Mouse (Mus musculus) T-helper 1 cell (primary cell): ENCODE results near the gene Igsf8.

Experiments used
- in situ Hi-C: fragments of 300-600 bp; cut with MboI, MseI; formaldehyde crosslinking; loops from one replicate; pipeline ENCODE4 v1.15.1; 2025; ENCODE audit warnings: high pct_unique_total_duplicates

Igsf8 gene

DNA sequence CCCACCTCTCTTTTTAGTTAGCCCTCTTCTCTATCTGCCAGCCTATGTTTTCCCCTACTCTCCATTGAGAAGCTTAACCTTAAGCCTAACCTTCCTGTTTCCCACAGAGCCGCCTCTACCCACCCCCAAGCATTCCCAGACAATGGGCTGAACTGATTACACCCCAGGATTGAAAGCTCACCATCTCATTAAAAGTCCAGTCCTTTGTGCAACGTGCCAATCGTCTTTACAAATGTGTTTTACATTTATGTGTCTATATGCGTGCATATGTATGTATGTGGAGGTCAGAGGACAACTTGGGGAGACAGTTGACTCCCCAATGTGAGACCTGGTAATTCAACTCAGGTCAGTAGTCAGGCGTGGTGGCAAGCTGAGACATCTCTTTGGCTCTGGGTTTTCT, 61.9 kb downstream of the Igsf8 start:
- in situ Hi-C loops: no loop called here

DNA sequence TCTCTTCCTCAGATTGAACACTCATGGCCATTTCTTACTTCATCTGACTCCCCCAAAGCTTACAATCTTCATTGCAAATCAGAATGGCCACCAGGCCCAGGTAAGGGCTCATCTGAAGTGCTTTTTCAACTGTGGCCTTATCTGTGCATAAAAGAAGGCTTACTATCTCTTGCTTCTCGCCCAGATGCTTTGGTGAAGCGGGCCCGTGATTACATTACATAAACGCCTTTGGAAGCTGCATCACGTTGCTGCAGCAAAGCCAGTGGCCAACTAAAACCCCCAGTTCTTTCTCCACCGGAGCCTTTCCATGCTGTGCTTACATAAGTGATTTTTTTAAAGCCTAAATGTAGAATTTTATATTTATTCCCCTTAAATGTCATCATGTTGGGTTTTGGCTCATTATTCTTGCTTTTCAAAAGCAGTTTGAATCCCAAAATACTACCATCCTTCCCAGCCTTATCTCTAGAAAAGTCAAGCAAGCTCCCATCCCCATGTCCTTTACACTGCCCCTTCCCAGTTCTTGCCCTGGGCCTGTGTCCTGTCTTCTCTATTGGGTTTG, 62.4 kb downstream of the Igsf8 start:
- in situ Hi-C loops: no loop called here

DNA sequence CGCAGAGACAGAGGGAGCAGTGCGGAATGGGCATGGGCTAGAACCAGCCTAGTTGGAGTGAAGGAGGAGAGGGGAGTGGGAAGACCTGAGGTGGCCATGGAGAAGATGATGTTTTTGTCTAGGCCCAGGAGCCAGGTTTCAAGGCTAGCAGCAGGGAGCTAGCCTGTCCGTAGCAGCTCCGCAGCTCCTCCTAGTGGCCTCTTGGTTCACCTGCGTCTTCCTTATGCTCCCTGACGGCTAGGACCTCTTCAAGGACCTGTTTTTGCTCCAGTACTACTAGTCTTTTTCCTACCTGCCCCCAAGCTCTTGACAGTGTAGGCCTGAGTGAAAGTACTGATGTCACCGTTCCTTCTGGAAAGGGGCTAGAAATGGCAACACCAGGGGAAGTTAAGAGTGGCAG, 63.3 kb downstream of the Igsf8 start:
- in situ Hi-C loops: no loop called here

DNA sequence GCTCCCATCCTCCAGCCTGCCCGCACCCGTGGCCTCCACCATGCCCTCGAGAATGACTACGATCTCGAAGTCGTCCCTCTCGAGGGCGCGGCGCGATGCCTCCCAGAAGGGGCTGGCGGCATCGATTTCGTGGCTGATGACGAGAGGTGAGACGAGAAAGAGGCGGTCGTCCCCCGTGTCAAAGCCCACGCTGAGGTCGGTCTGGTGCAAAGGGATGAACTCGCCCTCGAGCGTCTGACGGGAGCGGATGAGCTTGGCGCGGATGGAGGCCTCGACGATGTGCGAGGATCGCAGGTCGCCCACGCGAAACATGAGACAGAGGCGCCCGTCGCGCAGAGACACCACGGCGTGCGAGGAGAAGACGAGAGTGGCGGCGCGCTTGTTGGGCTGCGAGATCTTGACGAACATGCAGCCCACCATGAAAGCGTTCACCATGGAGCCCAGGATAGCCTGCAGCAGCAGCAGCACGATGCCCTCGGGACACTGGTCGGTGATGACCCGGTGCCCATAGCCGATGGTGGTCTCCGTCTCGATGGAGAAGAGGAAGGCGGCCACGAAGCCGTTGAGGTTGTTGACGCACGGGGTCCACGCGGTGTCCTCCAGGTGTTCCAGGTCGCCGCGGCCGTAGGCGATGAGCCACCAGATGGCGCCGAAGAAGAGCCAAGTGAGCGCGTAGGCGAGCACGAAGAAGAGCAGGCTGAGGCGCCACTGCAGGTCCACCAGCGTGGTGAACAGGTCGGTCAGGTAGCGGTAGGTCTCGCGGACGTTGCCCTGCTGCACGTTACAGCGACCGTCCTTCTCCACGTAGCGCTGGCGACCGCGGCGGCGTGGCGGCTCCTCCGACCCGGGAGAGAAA, 64.5 kb downstream of the Igsf8 start:
- in situ Hi-C loops: no loop called here

DNA sequence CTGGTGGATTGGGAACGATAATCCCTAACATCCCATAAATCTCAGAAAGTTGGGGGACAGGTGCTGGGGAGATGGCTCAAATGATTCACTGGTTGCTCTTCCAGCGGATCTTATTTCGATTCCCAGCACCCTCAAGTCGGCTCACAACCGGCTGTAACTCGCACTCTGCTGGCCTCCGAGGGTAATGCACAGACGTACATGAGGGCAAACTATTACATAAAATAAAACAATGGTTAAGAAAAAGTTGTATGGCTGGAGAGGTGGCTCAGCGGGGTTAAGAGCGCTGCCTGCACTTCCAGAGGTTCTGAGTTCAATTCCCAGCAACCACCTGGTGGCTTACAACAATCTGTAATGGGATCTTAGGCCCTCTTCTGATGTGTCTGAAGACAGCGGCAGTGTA, 65.2 kb downstream of the Igsf8 start:
- in situ Hi-C loops: no loop called here

DNA sequence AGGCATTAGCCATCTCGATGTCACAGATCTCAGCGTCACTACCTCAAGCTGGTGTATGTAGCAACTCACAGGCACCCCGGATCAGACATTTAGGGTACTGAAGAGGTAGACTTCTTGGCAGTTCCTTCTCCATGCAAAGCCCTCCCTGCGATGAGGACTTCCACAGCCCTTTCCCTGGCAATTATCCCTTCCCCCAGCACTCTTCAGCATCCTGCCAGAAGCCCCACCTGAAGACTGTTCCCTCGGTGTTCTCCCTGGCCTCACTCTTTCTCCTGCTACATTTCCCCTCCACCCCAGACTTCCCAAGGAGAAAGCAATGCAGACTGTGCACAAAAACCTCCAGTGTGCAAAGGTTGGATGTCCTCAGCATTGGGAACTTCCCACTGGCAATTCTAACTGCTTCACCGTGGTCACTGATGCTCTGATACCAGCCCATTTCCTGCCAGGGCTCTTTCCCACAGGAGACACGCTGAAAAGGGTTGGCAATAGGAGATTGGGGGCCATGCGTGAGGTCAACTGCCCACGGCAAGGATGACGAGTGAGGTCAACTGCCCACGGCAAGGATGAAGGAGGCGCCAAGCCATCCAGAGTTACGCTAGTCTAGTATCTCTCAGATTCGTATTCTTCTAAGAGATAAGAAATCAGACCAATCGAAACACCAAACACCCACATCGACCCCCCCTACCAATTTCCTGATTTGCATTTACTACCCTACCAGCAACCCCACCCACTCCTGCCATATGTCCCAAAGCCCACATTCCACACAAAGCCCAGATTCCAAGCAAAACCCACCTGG, 66.0 kb downstream of the Igsf8 start:
- in situ Hi-C loops: no loop called here

DNA sequence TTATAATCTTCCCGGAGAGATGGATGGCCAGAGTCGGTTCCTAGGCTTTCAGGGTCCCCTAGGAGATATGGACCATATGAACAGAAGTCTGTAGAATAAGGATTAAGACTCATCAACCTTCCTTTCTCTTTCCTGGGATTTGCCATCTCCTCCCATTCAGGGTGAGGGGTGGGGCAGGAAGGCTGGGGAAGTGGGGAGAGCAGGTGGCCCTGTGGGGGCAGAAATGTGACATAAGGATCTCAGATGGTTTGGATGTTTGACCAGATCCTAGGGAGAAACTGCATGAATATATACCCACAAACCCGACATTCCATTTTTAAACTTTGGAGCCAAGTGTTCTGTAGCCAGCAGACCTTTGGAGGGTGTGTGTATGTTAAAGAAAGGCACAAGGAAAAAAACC, 66.6 kb downstream of the Igsf8 start:
- in situ Hi-C loops: no loop called here

DNA sequence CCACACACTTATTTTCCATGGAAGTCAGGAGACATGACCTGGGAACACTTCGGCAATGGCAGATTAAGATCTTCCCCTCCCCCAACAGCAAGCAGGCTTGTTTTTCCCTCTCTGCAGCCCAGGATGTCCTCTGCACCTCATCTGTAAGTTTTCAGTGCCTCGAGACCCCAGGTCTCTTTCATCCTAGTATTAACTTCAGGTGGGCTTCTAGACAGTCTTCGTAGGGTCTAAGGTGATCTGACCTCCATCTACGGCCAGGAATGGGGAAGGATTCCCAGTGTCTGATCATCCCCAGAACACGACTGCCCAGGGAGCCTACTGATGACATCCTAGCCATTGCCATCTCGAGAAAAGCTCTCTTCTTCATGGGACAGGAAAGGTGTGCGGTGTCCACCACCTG, 67.0 kb downstream of the Igsf8 start:
- in situ Hi-C loops: no loop called here

DNA sequence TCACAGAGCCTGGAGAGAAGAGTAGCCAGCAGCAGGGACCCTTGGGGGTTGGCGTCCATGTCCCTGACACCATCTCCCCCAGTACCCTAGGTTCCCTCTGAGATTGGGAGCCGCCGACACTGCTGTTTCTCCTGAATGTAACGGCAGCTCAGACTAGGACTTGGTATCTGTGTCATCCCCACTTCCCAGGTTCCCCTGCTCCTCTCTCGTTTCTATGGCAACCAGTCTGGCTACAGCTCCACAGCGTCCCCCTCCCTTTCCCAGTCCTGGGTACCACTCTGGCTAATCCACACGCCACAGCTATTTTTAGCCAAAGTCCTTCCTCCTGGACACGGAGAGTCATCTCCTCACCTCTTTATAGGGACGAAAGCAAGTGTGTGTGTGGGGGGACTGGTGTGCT, 67.7 kb downstream of the Igsf8 start, which contains the start of gene Kcnj9:
Gene Kcnj9 (minus strand): TSS at position 188 of the 400 bp plus-strand sequence.
- in situ Hi-C loops: no loop called here

DNA sequence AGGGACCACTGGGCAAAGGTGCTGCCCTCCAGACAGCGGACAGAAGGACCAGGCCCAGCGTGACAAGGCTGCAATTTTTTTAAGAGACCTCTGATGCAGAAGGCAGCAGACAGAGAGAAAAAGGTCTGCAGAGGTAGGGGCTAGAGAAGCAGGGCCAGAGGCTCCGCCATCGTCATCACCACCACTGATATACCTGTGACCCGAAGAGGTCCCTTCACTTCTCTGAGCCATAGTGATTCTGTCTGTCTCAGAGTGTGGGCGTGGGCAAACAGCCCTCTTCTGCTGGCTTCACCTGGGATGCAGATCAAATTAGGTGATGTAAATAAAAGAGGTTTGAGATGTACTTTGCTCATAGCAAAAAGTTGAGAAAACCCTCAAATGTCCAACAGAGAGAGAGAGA, 68.2 kb downstream of the Igsf8 start:
- in situ Hi-C loops: no loop called here

DNA sequence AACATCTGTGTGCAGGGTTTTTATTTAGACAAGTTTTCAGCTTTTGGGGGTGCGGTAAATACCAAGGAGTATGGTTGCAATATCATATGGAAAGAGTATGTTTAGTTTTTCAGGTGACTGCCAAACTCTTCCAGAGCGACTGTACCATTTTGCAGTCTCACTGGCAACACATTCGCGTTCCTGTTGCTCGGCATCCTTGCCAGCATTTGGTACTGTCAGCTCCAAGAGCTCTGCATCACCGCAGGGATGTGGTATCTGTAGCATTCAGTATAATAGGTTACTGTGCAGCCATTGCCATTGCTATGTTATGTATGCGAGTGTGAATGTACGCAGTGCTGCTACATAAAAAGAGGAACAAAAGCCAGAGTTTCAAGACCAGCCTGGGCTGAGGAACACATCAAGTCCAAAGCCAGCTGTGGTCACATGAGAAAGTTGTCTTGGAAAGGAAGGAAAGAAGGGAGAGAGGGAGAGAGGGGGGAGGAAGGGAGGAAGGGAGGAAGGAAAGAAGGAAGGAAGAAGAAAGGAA, 70.0 kb downstream of the Igsf8 start:
- in situ Hi-C loops: no loop called here

DNA sequence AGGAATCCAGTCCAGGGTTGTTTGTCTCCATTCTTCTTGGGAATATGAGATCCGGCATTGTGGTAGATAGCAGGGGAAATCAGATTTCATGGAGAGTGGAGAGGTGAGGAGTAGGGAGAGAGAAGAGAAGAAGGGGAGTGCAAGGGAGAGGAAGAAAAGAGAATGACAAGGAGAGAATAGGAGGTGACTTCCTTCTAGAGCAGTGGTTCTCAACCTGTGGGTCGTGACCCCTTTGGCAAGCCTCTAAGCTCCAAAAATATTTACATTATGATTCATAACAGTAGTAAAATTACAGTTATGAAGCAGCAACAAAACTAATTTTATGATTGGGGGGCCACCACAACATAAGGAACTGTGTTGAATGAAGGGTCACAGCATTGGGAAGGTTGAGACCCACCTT, 71.5 kb downstream of the Igsf8 start:
- in situ Hi-C loops: no loop called here

DNA sequence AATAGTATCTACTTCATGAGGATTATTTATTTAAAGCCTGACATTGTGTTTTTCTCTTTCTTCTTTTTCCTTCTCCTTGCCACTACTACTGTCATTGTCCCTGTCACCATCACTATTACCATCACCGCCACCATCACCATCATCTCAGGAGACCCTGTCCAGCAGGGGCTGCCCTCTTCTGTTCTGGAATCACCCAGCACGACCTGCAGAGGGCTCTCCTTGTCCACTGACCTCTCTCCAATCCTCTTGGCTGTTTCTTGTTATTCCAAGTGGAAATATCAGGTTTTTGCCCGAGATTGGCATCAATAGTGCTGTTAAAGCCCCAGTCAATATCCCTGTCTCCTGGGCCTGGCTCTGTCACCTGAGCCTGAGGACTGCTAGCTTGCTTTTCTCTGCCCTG, 72.1 kb downstream of the Igsf8 start:
- in situ Hi-C loops: no loop called here

DNA sequence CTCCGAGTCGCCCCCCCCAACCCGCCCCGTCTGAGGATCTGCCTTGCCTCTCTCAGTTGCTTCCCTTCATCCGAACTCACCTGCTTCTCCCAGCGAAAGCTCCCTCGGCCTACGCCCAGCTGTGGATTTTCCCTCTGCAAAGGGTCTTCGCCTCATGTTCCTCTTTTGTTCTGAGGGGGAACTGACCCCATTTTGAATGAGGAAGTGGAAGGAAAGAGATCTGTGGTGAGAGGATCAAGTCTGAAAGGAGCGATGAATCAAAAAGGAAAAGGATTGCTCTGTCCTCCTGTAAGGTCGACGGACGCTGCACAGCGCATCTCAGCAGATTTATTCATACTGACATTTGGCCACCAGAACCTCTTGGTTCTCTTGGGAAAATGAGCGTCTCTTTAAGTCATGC, 74.4 kb downstream of the Igsf8 start:
- in situ Hi-C loops: no loop called here

DNA sequence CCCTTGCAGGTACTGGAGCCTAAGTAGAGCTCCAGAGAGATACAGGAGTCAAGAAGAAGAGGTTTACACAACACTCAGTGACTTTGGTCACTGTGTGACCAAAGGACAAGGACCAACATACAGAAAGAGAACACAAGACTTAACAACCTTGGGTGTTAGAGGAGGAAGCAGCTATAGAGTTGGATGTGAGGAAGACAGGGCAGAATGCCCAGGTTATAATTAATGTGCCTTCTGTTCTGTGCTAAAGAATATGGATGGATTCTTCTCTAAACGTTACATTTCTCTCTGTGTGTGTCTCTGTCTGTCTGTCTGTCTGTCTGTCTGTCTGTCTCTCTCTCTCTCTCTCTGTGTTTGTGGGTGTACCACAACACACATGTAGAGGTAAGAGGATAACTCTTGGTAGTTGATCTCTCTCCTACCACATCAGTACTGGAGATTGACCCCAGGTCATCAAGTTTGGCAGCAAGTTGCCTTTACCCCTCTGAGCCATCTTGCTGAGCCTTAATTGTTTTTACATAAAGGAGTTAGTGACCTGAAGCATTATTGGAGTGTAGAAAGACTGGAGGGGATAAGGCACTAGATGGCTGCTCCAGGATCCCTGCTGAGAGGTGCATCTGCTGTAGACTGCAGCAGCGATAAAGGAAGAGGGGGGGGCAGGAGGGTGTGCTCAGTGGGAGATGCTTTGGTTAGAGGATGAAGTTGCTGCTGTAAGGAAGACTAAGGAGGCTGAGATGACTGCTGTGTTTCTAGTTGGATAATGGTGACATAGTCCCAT, 76.2 kb downstream of the Igsf8 start:
- in situ Hi-C loops: no loop called here

DNA sequence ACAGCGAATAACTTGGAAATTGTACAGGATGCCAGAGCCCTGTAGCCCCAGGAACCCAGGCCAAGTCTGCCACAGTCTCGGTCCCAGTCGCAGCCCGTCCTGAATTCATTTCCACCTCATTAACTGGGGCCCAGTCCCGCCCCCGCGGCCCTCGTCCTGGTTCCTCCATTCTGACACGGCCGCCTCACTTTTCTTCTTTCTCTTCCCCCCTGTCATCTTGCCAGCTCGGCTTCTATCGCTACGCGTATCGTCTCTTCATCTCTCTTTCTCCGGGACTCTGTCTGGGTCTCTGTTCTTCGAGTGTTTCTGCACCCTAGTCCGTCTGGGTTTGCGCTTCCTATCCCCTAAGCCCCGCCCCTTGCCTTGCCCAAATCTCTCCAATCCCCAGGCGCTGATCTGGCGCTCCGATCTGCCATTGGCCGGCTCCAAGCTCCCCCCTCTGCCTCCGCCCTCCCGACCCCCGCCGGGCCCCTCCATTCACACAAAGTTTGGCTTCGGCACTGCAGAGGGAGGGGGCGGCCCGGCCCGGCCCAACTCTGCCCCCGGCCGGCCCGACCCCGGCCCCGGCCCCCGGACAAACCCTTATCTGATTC, 79.4 kb downstream of the Igsf8 start, which contains the start of gene Kcnj10:
Gene Kcnj10 (plus strand): TSS at position 482 of the 593 bp plus-strand sequence.
- in situ Hi-C loops: no loop called here

DNA sequence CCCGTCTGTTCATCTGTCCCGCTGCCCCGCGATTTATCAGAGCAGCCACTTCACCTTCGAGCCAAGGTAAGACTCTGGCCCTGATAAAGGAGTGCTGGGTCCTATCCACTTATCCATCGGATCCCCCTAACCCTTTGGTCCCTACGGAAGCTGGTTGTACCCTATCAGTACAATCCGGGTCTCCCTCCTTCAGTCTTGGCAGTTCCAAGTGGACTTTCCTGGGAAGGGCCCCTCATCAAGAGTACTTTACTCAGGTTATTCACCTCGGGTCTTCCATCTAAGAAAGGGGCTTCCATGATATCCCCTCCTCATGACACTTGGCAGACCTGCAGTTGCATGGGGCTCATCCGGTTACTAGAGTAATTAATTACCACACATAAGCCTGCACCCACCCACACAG, 79.9 kb downstream of the Igsf8 start:
- in situ Hi-C loops: no loop called here

DNA sequence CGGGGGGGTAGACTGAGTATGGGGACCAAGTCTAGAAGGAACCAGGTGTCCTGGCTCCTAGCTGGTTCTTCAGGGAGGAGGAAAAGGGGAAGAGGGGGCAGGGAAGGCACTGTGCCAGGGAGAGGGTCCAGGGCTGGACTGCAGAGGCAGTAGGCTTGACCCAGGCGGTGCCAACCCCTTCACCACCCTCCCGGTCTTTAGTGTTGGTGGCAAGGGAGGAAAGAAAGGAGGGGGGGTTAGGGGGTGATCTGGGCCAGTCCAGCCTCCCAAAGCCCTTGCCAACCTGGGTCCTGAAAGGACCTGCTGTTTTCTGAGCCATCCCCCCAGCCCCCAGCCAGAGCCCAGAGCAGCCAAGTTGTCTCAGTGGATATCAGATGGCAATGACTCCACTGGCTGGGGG, 81.3 kb downstream of the Igsf8 start:
- in situ Hi-C loops: no loop called here

DNA sequence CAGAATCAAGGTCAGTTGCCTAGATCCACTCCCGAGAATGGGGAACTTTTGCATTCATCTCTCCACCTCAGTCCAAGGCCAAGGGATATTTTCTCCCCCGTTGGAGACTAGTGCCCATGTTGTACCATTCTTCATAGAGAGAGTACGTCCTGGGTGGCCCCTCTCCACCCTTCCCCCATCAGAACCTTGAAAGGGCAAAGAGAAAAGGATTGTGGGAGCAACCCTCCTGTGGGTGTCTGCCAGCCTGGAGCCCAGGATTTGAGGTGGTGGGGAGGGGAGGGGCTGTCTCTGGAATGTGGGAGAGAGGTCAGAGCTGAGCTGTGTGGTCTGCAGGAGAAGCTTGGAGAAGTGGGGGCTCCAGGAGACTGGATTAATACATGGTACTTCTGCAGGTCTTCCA, 82.5 kb downstream of the Igsf8 start:
- in situ Hi-C loops: no loop called here

DNA sequence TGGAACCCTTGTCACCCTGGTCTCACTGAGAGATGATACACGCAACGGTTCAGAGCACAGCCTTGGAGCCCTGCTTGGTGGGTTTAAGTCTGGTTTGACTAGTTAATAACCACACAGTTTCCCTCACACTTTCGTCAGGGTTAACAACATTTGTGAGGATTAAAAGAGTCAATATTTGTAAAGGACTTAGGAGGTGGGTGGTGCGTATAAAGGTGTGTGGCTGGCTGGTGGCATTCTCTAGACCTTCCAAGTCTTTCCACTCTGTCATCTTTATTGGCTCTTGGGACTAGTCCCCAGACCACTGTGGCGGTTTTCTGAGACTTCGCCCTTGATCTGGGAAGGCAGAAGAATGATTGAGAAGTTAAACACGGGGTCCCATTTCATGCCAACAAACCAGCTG, 83.4 kb downstream of the Igsf8 start:
- in situ Hi-C loops: no loop called here

DNA sequence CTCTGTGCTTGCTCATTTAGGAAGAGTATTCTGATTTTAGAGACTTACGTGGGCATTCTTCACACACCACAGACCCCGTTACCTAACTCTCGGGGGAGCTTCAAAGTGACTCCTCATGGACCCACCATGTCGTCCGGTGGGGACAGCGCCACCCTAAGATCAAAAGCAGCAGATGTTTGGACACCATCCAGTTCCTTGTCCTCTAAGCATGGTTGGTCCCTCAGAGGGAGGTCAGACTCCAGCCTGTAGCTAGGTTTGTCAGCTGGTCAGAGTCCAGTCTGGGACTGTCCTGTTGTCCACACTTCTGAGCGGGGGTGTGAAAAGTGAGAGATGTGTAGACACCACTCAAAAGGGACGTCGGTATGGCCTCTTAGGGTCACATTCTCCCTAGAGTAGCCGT, 85.3 kb downstream of the Igsf8 start:
- in situ Hi-C loops: no loop called here
